7 mouse cellular contexts compared by ENCODE assay signal in the genomic region with DNA sequence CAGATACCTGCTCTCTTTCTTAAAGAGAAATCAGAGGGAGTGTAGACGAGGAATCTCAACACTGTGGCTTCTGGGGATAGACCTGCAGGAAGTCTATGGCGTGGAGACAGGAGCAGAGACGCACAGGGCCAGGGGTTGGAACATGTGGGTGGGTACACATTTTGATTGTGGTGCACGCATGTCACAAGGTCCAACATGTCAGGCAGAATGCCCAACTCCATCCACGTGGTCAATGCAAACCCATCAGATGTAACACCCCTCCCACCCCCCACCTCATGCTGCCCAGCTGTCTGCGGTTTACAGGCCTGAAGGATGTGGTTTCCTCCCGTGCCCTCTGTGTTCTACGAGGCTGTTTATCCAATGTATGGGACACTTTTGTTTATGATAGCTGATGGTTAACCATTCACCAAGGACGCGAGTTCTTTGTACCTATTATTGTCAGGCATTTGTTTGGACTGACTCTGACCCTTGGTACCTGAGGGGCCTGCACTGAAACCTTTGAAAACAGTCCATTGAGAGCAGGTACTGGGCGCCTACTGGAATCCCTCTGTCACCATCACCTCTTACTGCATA.
A peak's percentile ranks its signal among the peaks of the same experiment; 100 is the strongest.
DNase-seq lines count a peak whose midpoint lies in the region; ATAC-seq and TF ChIP-seq lines count a peak whose summit lies in the region.

No protein-coding gene starts in this region.

- H3K36me3 ChIP-seq in liver, embryonic 14.5 days (replicated peaks; ENCODE audit: control insufficient read depth, insufficient read depth, low read depth), result no peaks in the 10 kb centered on the region
- H3K36me3 ChIP-seq in forebrain, embryonic 16.5 days (ENCODE audit: control insufficient read depth, insufficient read depth), result no peaks in the 10 kb centered on the region

- H3K9me3 ChIP-seq in liver, embryonic 14.5 days (ENCODE audit: control insufficient read depth, low read length), result no peaks in the 10 kb centered on the region
- H3K9me3 ChIP-seq in forebrain, embryonic 16.5 days (ENCODE audit: control insufficient read depth, low read length), result no peaks in the 10 kb centered on the region

- WGBS in liver, embryonic 14.5 days (ENCODE audit: insufficient replicate concordance), result 11% methylated on average over 11 of the region's 11 CpGs
- 84% methylated on average over 11 of the region's 11 CpGs for WGBS in forebrain, embryonic 16.5 days

- 0 out of 2 replicates have a peak overlapping the region, but pooled peaks have one; percentile 5 for H3K27ac ChIP-seq in liver, embryonic 14.5 days
- no peak overlapping the region for H3K27ac ChIP-seq in forebrain, embryonic 16.5 days (ENCODE audit: low read length)

- ATAC-seq in liver, embryonic 14.5 days (ENCODE audit: insufficient read depth), result peak; percentile 71
- no peak for ATAC-seq in forebrain, embryonic 16.5 days

- DNase-seq in spleen, postnatal 36 days (ENCODE audit: low spot score in 2 of 2), result peak; percentile 27 to 38
- DNase-seq in spleen, adult 18-20 months, result no peak
- peak; percentile 26 for DNase-seq in kidney, adult 11 months
- peak; percentile 26 to 28 (median 28) for DNase-seq in liver, embryonic 14.5 days (ENCODE audit: low read depth in 3 of 3, low spot score in 3 of 3)
- DNase-seq in adrenal gland, postnatal 25 days, result no peak
- no peak for DNase-seq in gastrocnemius, postnatal 25 days

- no peak for TF ChIP-seq CTCF in liver, embryonic 14.5 days (IDR thresholded peaks at IDR 0.05; ENCODE audit: low read depth)

- no peak overlapping the region for H3K4me2 ChIP-seq in liver, embryonic 14.5 days (ENCODE audit: low read depth)
- no peak overlapping the region for H3K4me2 ChIP-seq in forebrain, embryonic 16.5 days (ENCODE audit: low read length)

- H3K27me3 ChIP-seq in liver, embryonic 14.5 days (ENCODE audit: control insufficient read depth, insufficient read depth, low read length), result no peaks in the 10 kb centered on the region
- H3K27me3 ChIP-seq in forebrain, embryonic 16.5 days (replicated peaks; ENCODE audit: control insufficient read depth, insufficient read depth, low read length), result no peaks in the 10 kb centered on the region

- no peak overlapping the region for H3K9ac ChIP-seq in liver, embryonic 14.5 days (replicated peaks)
- H3K9ac ChIP-seq in forebrain, embryonic 16.5 days (replicated peaks; ENCODE audit: low read depth, low read length), result no peak overlapping the region

- no peak overlapping the region for H3K4me3 ChIP-seq in liver, embryonic 14.5 days (ENCODE audit: insufficient read depth in 1 of 2, low read depth in 2 of 2, low read length in 2 of 2)
- H3K4me3 ChIP-seq in forebrain, embryonic 16.5 days (replicated peaks; ENCODE audit: low read length), result no peak overlapping the region

- peaks cover 0 to 21% of the 10 kb centered on the region in 2 experiments; a peak in 2 of 4 replicates for H3K4me1 ChIP-seq in liver, embryonic 14.5 days (replicated peaks; ENCODE audit: control insufficient read depth in 2 of 2, insufficient read depth in 2 of 2, low read length in 1 of 2)
- H3K4me1 ChIP-seq in forebrain, embryonic 16.5 days (replicated peaks; ENCODE audit: control insufficient read depth, insufficient read depth, low read length), result peaks cover 10% of the 10 kb centered on the region

- no peak for TF ChIP-seq EP300 in liver, embryonic 14.5 days (IDR thresholded peaks at IDR 0.05; ENCODE audit: low read depth)

Comparison
In these comparisons a context has a peak if more than half of its experiments do, and no peak if none do; other contexts are left out.
1. DNase-seq: peak in spleen, postnatal 36 days (2 of 2), kidney, adult 11 months (single experiment) and liver, embryonic 14.5 days (3 of 3); none in spleen, adult 18-20 months (0 of 2), adrenal gland, postnatal 25 days (single experiment) and gastrocnemius, postnatal 25 days (single experiment).